22 mouse cellular contexts compared by ENCODE assay signal in the genomic region with DNA sequence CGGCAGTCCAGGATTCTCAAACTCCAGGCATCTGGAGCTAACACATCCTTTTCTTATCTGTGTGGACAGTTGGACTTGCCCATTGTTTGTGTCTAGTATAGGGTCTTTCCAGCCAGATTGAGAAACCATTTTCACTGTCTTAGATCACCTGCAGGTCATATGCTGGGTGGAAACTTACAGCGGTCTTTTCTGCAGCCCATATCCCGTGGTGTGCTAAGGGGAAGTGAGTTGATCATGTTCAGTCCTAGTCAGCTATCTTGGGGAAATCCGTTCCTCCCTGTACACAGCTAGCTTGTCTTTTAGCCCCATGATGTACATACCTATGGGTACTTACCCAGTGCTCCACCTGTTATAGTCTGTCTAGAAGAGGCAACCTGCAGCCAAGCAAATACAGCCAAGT. TPM values are rescaled to one million over a fixed set of nuclear protein-coding genes. Genes with fewer than 3 reads are reported as not detected.
"Had no signal": no experiment of that assay in that cellular context is flagged by ENCODE, and none has a peak within 500 bp of the region (broad histone marks: within the 10 kb centered on the region; RNA-seq: fewer than 3 reads in every experiment).

No protein-coding gene starts in this region.

- H3K4me3 ChIP-seq: midbrain, embryonic 10.5 days; midbrain, embryonic 12.5 days; myocyte; neural tube, embryonic 12.5 days; stomach, embryonic 15.5 days had no signal

- H3K9me3 ChIP-seq: midbrain, embryonic 10.5 days; midbrain, embryonic 12.5 days; neural tube, embryonic 12.5 days; stomach, embryonic 15.5 days had no signal

- H3K36me3 ChIP-seq: midbrain, embryonic 10.5 days; midbrain, embryonic 12.5 days; neural tube, embryonic 12.5 days; stomach, embryonic 15.5 days had no signal

- H3K4me2 ChIP-seq: lung, embryonic 14.5 days; midbrain, embryonic 12.5 days; neural tube, embryonic 12.5 days; stomach, embryonic 15.5 days had no signal

- H3K27ac ChIP-seq: liver, embryonic 14.5 days; midbrain, embryonic 10.5 days; midbrain, embryonic 12.5 days; neural tube, embryonic 12.5 days; stomach, embryonic 15.5 days; stomach, postnatal 0 days had no signal

- DNase-seq: lung, adult 18-20 months; lung, embryonic 14.5 days; lung, postnatal 10 days; lung, postnatal 4 days; midbrain, embryonic 14.5 days; retina, postnatal 1 day; right cerebral cortex, adult 18-20 months; right cerebral cortex, postnatal 14 days; spleen, adult 18-20 months; thymus, adult 2 months; thymus, postnatal 25 days; thymus, postnatal 4 days had no signal

- H3K9ac ChIP-seq: liver, embryonic 14.5 days; lung, embryonic 14.5 days; midbrain, embryonic 12.5 days; neural tube, embryonic 12.5 days; stomach, embryonic 15.5 days had no signal

RNA-seq across cellular contexts. Expression of gene Gng4, which starts 4.2 kb away (rescaled TPM):
- total RNA-seq: megakaryocyte, adult 5-6 weeks; megakaryocyte-erythroid progenitor cell, adult 5-6 weeks had no signal
- polyA plus RNA-seq: testis, adult 2 months had no signal
